Mouse (Mus musculus): ENCODE results near the gene Id1.

The Id1 gene

GRCm38 (mm10) chr2:152784640-152785039, 48.6 kb downstream of the Id1 start:
- DNase-seq (ENCODE audit: low spot score) = no peak

GRCm38 (mm10) chr2:152785446-152786350, 49.6 kb downstream of the Id1 start:
- peak; percentile 74 for DNase-seq (ENCODE audit: low spot score)
